Mouse (Mus musculus) thymus, adult 2 months (tissue): ENCODE measurements at regions not wholly inside any gene's neighbourhood (a gene's known extent, or its start where the extent isn't known, plus 50 kb on each side); places are given as distances from the start of the nearest gene placed in this dataset.

Experiments
- CTCF ChIP-seq: fragments of 200-500 bp; IDR thresholded peaks from 2 replicates; pipeline ENCODE4 v1.5.1; 2012; ENCODE audit warnings: mild to moderate bottlenecking, control low read depth, low read length, moderate library complexity, borderline replicate concordance; ENCODE audit not compliant: control insufficient read depth, poor library complexity, insufficient read depth; ENCODE audit errors: extremely low read depth
- POLR2A ChIP-seq: fragments of 200-500 bp; IDR thresholded peaks from 2 replicates; pipeline ENCODE4 v1.6.1; 2012; ENCODE audit warnings: mild to moderate bottlenecking, low read length, control low read depth, moderate library complexity; ENCODE audit not compliant: control insufficient read depth, poor library complexity, insufficient read depth; ENCODE audit errors: extremely low read depth

- no peak for TF ChIP-seq CTCF
- TF ChIP-seq POLR2A = no peak
Observed at GRCm38 (mm10) chr12:114291083-114291482, 747.4 kb downstream of the Adam6a start.
